Mouse (Mus musculus) bone marrow, adult 2 months (tissue): Measurements from ENCODE around the gene Zc3h15. TPM values are rescaled to one million over a fixed set of nuclear protein-coding genes. Genes with fewer than 3 reads are reported as not detected.

Experiments used
- H3K27ac ChIP-seq: fragments of 200-500 bp; 2 replicates; pipeline ENCODE4 v1.5.1; 2012; ENCODE audit warnings: low read depth, mild to moderate bottlenecking, control low read depth, inconsistent platforms, low read length; ENCODE audit not compliant: control insufficient read depth, poor library complexity, insufficient read depth
- H3K4me1 ChIP-seq: fragments of 200-500 bp; 2 replicates; pipeline ENCODE4 v1.6.1; 2011; ENCODE audit warnings: low read length; ENCODE audit not compliant: control insufficient read depth, insufficient read depth
- H3K4me3 ChIP-seq: fragments of 200-500 bp; replicated peaks from 2 replicates; pipeline ENCODE3; 2011; ENCODE audit warnings: mild to moderate bottlenecking, low read depth, low read length, control low read depth; ENCODE audit not compliant: control insufficient read depth
- CTCF ChIP-seq: fragments of 200-500 bp; IDR thresholded peaks from 2 replicates; pipeline ENCODE4 v1.5.1; 2011; ENCODE audit warnings: low read length, control low read depth; ENCODE audit not compliant: control insufficient read depth, insufficient read depth
- POLR2A ChIP-seq: fragments of 200-500 bp; IDR thresholded peaks from 2 replicates; pipeline ENCODE4 v1.6.1; 2011; ENCODE audit warnings: low read depth, mild to moderate bottlenecking, control low read depth, low read length, borderline replicate concordance; ENCODE audit not compliant: control insufficient read depth
- WGBS: fragments of 180-500 bp; shearing (Covaris S2); methylation state at CpG from one replicate; pipeline ENCODE4 v1.1.7; 2018; 5-methylcytosine and 5-hydroxymethylcytosine counted together
- polyA plus RNA-seq: library from polyadenylated mRNA; stranded (reverse); fragments of >200 nt; gene quantifications from 2 replicates; pipeline ENCODE4 v1.2.4, GENCODE M21; 2011; ENCODE audit warnings: low replicate concordance; ENCODE audit not compliant: missing spikeins, insufficient read depth, insufficient read length

Zc3h15 gene
- polyA plus RNA-seq, 1 experiment: 67.0 TPM

GRCm38 (mm10) chr2:83713946-83714345, 69.7 kb downstream of the Zc3h15 start:
- no peaks in the 10 kb centered on the region for H3K4me1 ChIP-seq
- no peak overlapping the region for H3K4me3 ChIP-seq
- TF ChIP-seq POLR2A (no peak), CTCF (no peak)
- no peak overlapping the region for H3K27ac ChIP-seq
- WGBS: 77% methylated on average over 5 of the region's 5 CpGs

Other genes with a start within 250 kb of the Zc3h15 start
- 17.6 and 24.7 TPM in 2 replicates for gene Itgav, start 80.0 kb downstream of the Zc3h15 start, polyA plus RNA-seq
- gene Fam171b, start 168.2 kb downstream of the Zc3h15 start, polyA plus RNA-seq: not detected in 2 replicates